Mouse (Mus musculus) liver, postnatal 0 days (tissue): ENCODE data around the gene Pth2. TPM values are rescaled to one million over a fixed set of nuclear protein-coding genes. Genes with fewer than 3 reads are reported as not detected.

Source experiments
- ATAC-seq: fragments of 200-750 bp; cut with Nextera tagmentation; 2 replicates; pipeline ENCODE4 v1.8.0; 2017; ENCODE audit warnings: mild to moderate bottlenecking, moderate library complexity
- DNase-seq: peaks from one replicate; pipeline ENCODE4 v3.0.0-alpha.2; 2016
- H3K27ac ChIP-seq: fragments of 300-500 bp; sonication (generic); 2 replicates; pipeline ENCODE4 v1.5.1; 2014; ENCODE audit warnings: antibody characterized with exemption, moderate library complexity, mild to moderate bottlenecking, low read depth
- H3K27me3 ChIP-seq: fragments of 300-500 bp; sonication (generic); 2 replicates; pipeline ENCODE4 v1.6.1; 2014; ENCODE audit warnings: low read length, control low read depth, mixed read lengths; ENCODE audit not compliant: insufficient read depth
- H3K36me3 ChIP-seq: fragments of 300-500 bp; sonication (generic); replicated peaks from 2 replicates; pipeline ENCODE4 v1.6.1; 2014; ENCODE audit warnings: mild to moderate bottlenecking, control low read depth, low read length, moderate library complexity, mixed read lengths; ENCODE audit not compliant: insufficient read depth
- H3K4me1 ChIP-seq: fragments of 300-500 bp; sonication (generic); 2 replicates; pipeline ENCODE4 v1.6.1; 2014; ENCODE audit warnings: antibody characterized with exemption, mild to moderate bottlenecking, control low read depth; ENCODE audit not compliant: insufficient read depth
- H3K4me2 ChIP-seq: fragments of 300-500 bp; sonication (generic); 2 replicates; pipeline ENCODE4 v1.6.1; 2014; ENCODE audit warnings: low read depth, mild to moderate bottlenecking, low read length, moderate library complexity, mixed read lengths
- H3K4me3 ChIP-seq: fragments of 300-500 bp; sonication (generic); 2 replicates; pipeline ENCODE4 v1.5.1; 2014; ENCODE audit warnings: low read depth, low read length
- H3K9ac ChIP-seq: fragments of 300-500 bp; sonication (generic); replicated peaks from 2 replicates; pipeline ENCODE4 v1.6.1; 2014; ENCODE audit warnings: mild to moderate bottlenecking, moderate library complexity
- H3K9me3 ChIP-seq: fragments of 300-500 bp; sonication (generic); 2 replicates; pipeline ENCODE4 v1.6.1; 2016; ENCODE audit warnings: mild to moderate bottlenecking, control low read depth, low read length, mixed read lengths
- CTCF ChIP-seq: sonication (generic); IDR thresholded peaks from 2 replicates; pipeline ENCODE4 v1.5.1; 2016; ENCODE audit warnings: antibody characterized with exemption, low read depth
- EP300 ChIP-seq: IDR thresholded peaks from 2 replicates; pipeline ENCODE4 v1.6.1; 2016; ENCODE audit warnings: antibody characterized with exemption, low read depth, mild to moderate bottlenecking
- WGBS: fragments of 180-500 bp; shearing (Covaris S2); extraction: QIAGEN DNeasy Blood & Tissue Kit; methylation state at CpG from one replicate; pipeline ENCODE4 v1.1.7; 2014; ENCODE audit not compliant: insufficient replicate concordance; 5-methylcytosine and 5-hydroxymethylcytosine counted together
- polyA plus RNA-seq: library from polyadenylated mRNA; unstranded; fragments of >200 nt; fragmentation: Nextera tagmentation; extraction: Ambion mirVana; gene quantifications from 2 replicates; pipeline ENCODE4 v1.2.1, GENCODE M21; 2015

Pth2 gene
- polyA plus RNA-seq, 1 experiment from 2014 or later = not detected

GRCm38 (mm10) chr7:45196176-45196535 is 15.4 kb downstream of the Pth2 start:
- no peak for DNase-seq
- 79% methylated on average over 4 of the region's 4 CpGs for WGBS
- Histone ChIP-seq H3K27ac (no peak overlapping the region), H3K4me1 (no peaks in the 10 kb centered on the region), H3K27me3 (0 out of 2 replicates have a peak, but pooled peaks cover 9% of the 10 kb centered on the region), H3K4me2 (no peak overlapping the region), H3K9me3 (no peaks in the 10 kb centered on the region), H3K36me3 (no peaks in the 10 kb centered on the region), H3K9ac (no peak overlapping the region), H3K4me3 (no peak overlapping the region)
- ATAC-seq = no peak
- TF ChIP-seq EP300 (no peak), CTCF (no peak)

- 65% methylated on average over 5 of the region's 5 CpGs for WGBS
- TF ChIP-seq EP300 (no peak), CTCF (no peak)
- DNase-seq = no peak
Observed at GRCm38 (mm10) chr7:45196994-45197393, 16.2 kb downstream of the Pth2 start.

GRCm38 (mm10) chr7:45198435-45198834 is 17.6 kb downstream of the Pth2 start:
- DNase-seq (peak; percentile 75), ATAC-seq (peak; percentile 50; the same call in 1 of the 2 replicates)
- Histone ChIP-seq H3K27me3 (0 out of 2 replicates have a peak, but pooled peaks cover 5% of the 10 kb centered on the region), H3K4me2 (no peak overlapping the region), H3K4me3 (no peak overlapping the region), H3K9me3 (no peaks in the 10 kb centered on the region), H3K27ac (no peak overlapping the region), H3K9ac (no peak overlapping the region), H3K4me1 (no peaks in the 10 kb centered on the region), H3K36me3 (no peaks in the 10 kb centered on the region)
- TF ChIP-seq EP300 (no peak), CTCF (peak; percentile 91)
- WGBS = 11% methylated on average over 5 of the region's 5 CpGs

More at GRCm38 (mm10) chr7:45196994-45197393, 16.2 kb downstream of the Pth2 start:
- Histone ChIP-seq H3K4me1 (no peaks in the 10 kb centered on the region), H3K27ac (no peak overlapping the region), H3K36me3 (no peaks in the 10 kb centered on the region), H3K9me3 (no peaks in the 10 kb centered on the region), H3K4me3 (no peak overlapping the region), H3K27me3 (0 out of 2 replicates have a peak, but pooled peaks cover 7% of the 10 kb centered on the region), H3K4me2 (no peak overlapping the region), H3K9ac (no peak overlapping the region)
- no peak for ATAC-seq

GRCm38 (mm10) chr7:45198961-45199360 is 18.2 kb downstream of the Pth2 start:
- Histone ChIP-seq H3K9ac (no peak overlapping the region), H3K27me3 (0 out of 2 replicates have a peak, but pooled peaks cover 5% of the 10 kb centered on the region), H3K4me3 (no peak overlapping the region), H3K4me1 (no peaks in the 10 kb centered on the region), H3K4me2 (no peak overlapping the region), H3K36me3 (no peaks in the 10 kb centered on the region), H3K27ac (no peak overlapping the region), H3K9me3 (no peaks in the 10 kb centered on the region)
- ATAC-seq (no peak), DNase-seq (no peak)
- TF ChIP-seq EP300 (no peak), CTCF (no peak)
- WGBS = 82% methylated on average over 11 of the region's 11 CpGs

GRCm38 (mm10) chr7:45202654-45203053 is 21.9 kb downstream of the Pth2 start:
- no peak for ATAC-seq
- TF ChIP-seq CTCF = no peak
- no peak for TF ChIP-seq EP300
- Histone ChIP-seq H3K27ac (no peak overlapping the region), H3K27me3 (0 out of 2 replicates have a peak, but pooled peaks cover 5% of the 10 kb centered on the region), H3K9me3 (no peaks in the 10 kb centered on the region), H3K9ac (no peak overlapping the region), H3K4me2 (no peak overlapping the region), H3K36me3 (no peaks in the 10 kb centered on the region), H3K4me3 (no peak overlapping the region), H3K4me1 (peaks cover 7% of the 10 kb centered on the region; the same call in 1 of the 2 replicates)
- no peak for DNase-seq
- 51% methylated on average over 10 of the region's 10 CpGs for WGBS

- H3K27me3 ChIP-seq = no peaks in the 10 kb centered on the region
- H3K4me2 ChIP-seq = peak within 1 kb of the TSS; percentile 66
- peak; percentile 85 for DNase-seq
- TF ChIP-seq CTCF = 0 out of 2 replicates have a peak, but pooled peaks have one; percentile 3
- TF ChIP-seq EP300 = no peak
- ATAC-seq = peak; percentile 87
- no peak within 1 kb of the TSS for H3K9ac ChIP-seq
- WGBS = 7% methylated on average over 44 of the region's 44 CpGs
- H3K4me3 ChIP-seq = peak within 1 kb of the TSS; percentile 34
- H3K27ac ChIP-seq = no peak within 1 kb of the TSS
- no peaks in the 10 kb centered on the region for H3K9me3 ChIP-seq
- H3K36me3 ChIP-seq = no peaks in the 10 kb centered on the region
- H3K4me1 ChIP-seq = peaks cover 7% of the 10 kb centered on the region; the same call in 1 of the 2 replicates
Observed at GRCm38 (mm10) chr7:45204380-45205143, 23.8 kb downstream of the Pth2 start, which contains the start of gene Ccdc155. Ccdc155 (minus strand) TSS chr7:45204892.
